Mouse (Mus musculus): ENCODE results near the gene Gkn1. TPM values are rescaled to one million over a fixed set of nuclear protein-coding genes. Genes with fewer than 3 reads are reported as not detected.

The Gkn1 gene
- total RNA-seq, 2 experiments from 2014 or later = not detected

DNA sequence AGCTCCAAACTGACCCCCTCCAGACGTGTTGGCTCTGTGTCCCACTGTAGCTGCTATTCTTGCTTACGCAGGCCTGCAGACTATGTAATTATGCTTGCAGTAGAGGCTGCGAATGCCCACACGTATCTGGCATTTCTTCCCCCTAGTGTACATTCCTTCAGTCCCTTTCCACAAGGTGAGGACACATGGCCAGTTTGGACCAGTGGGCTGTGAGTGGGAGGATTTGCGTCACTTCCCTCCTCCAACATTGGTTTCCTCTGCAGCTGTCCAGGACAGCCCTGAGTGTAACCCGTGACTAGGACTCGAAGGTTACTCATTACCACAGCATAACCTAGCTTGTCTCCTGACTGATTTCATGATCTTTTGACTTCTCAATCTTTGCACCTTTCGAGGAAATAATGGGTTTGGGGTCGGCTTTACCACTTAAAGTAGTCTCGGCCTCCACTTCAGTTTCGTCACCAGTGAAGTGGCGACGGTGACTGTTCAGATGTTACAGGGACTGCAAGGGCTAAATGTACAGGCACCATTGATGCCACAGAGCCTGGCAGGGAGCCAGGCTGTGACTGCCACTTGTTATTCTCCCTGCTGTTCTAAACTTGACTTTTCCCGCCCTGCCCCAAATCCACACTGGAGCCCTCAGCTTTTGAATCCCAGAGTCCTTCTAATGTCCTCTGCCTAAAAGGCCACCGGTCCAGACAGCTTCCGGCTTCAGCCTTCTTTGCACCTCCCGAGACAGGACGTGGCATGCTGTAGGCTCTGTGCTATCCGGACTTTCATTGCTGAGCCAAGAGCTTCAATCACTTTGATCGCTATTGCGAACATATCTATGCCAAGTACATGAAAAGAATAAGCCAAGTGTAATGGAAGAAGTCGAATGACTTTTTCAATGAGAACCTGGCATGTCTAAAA lies 22.2 kb downstream of the Gkn1 start:
- DNase-seq = no peak
- intact Hi-C loops (cut with DNase I; ENCODE audit: low total_unique reads) = loop anchor here (5.0 kb wide), 1 partner anchor 226 kb away; the partner anchor contains the start of gene D6Ertd527e

DNA sequence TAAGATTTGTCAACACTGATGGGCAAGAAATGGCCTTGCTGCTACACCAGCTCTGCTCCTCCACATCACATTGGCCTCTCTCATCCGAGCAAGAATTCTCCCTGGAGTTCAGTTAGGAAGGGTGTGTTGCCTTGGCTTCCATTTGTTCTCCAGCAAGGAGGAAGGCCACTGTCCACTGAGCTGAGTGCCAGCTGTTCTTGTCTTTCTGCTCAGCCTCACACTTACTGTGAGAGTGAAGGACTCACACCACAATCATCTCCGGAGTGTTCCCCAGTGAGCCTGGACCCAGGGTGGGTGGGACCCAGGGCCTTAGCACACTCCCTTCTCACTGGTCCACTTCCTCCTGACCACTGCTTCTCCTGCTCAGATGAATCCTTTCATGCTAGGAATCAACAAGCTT lies 23.8 kb downstream of the Gkn1 start:
- no peak for DNase-seq
- intact Hi-C loops (cut with DNase I; ENCODE audit: low total_unique reads) = loop anchor here (5.0 kb wide), 1 partner anchor 225 kb away; the partner anchor contains the start of gene D6Ertd527e

DNA sequence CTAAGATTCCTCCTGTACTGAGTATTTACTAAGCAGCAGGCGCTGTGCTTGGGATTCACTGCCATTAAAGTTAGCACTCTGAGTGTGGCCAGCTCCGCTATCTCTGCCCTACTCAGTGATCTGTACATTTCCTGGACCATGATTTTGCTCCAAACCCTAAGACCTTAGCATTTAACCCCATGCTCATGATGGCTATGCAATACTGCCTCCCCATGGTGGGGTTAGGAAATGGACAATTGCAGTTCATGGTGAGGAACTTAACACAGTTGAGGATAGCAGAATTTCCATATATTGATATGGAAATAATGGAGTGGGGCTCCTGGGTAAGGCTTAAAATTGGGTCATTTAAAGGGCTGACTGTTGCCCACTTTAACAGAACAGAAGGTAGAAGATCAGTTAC lies 27.4 kb downstream of the Gkn1 start:
- intact Hi-C loops (cut with DNase I; ENCODE audit: low total_unique reads) = no loop called here
- peak; percentile 17 for DNase-seq

DNA sequence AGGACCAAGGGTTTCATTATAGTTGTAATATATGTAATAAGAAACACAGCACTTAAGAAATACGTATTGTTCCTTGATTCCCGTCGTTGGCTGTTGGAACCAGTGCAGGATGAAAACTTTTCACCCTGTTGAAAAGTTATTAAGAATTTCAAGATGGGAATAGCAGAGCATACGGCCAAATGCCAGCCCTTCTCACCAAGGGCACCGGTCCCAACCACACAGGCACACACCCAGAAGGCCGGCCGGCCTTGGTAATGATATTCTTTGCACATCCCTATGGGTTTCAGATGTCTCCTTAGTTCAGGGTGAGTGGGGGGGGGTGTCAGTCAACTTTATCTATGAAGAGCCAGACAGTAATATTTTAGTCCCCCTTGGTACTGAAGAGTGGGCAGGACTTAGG lies 32.1 kb downstream of the Gkn1 start:
- DNase-seq = peak; percentile 58

DNA sequence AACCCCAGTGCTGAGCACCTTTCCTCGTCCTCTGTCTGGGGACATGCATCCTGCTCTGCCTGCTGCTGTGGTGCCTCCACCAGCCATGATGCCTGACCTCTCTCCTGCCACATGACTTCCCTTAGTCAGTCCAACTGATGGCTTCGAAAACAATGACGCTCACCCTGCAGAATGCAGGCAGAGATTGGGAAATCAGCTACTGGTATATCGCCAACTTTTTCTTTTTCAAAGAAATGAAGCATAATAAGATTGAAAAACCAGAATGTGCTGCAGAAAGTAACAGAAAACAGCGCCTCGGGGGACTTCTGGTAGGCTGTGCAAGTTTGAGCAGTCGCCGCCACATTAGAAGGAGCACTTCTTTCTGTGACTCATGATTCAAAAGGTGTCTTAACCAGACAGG lies 33.8 kb downstream of the Gkn1 start:
- intact Hi-C loops (cut with DNase I; ENCODE audit: low total_unique reads) = no loop called here
- peak; percentile 36 for DNase-seq

More for the DNA sequence above, 32.1 kb downstream of the Gkn1 start:
- intact Hi-C loops (cut with DNase I; ENCODE audit: low total_unique reads) = no loop called here

DNA sequence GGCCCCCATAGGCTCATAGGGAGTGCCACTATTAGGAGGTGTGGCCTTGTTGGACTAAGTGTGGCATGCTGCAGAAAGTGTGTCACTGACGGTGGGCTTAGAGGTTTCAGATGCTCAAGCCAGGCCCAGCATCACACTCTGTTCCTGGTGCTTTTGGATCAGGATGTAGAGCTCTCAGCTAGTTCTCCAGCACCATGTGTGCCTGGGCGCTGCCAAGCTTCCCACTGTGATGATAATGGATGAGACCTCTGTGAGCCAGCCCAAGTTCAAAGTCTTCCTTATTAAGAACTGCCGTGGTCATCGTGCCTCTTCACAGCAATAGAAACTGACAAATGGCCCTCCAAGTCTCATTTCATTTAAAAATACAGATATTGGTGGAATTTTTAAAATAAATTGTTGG lies 38.0 kb downstream of the Gkn1 start:
- intact Hi-C loops (cut with DNase I; ENCODE audit: low total_unique reads) = no loop called here
- DNase-seq = no peak

DNA sequence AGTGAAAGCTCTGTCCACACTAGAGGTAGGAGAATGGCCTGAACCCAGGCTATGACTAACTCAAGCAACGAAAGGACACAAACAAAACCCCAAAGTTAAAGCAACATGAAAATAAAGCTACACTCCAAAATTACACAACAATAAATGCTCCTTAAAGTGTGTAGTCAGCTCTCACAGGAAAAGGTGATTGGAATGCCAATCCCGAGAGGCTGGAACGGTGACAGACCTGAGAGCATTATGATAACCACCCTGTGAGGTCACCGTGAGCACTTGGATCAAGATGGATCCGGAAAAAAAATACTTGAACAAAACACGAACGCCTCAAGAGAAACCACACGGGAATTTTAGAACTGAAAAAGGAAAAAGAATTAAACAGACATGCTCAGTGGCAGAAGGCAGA lies 46.3 kb downstream of the Gkn1 start:
- no peak for DNase-seq
- intact Hi-C loops (cut with DNase I; ENCODE audit: low total_unique reads) = no loop called here

DNA sequence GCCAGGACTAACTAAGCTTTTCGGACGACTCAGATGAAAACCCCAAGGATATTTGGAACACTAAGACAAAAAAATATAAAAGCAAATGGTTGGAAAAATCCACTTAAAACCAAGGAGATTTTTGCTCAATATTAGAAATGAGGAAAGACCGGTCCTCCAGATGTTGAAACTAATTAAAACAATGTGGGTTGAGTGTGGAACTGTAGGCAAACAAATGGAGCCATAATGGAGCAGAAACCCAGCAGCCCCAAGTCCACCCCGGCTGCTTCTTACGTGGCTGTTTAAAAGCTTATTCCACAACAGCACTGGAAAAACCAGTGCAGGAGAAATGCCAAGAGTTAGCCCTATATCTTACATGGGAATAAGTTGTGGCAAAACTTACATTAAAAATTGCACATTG lies 48.0 kb downstream of the Gkn1 start:
- intact Hi-C loops (cut with DNase I; ENCODE audit: low total_unique reads) = no loop called here
- no peak for DNase-seq

DNA sequence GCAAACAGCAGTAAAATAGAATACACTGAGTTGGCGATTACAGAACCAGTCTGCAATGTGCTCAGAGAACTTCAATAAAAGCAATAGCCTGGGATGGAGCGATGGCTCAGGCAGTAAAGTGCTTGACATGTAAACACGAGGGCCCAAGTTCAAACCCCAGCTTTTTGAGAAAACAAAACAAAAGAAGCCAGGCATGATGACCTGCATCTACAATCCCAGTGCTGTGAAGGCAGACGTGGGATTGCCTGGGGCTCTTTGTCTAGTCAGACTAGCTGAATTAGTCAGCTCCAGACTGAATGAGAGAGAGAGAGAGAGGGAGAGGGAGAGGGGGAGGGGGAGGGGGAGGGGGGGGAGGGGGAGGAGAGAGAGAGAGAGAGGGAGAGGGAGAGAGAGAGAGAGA lies 48.8 kb downstream of the Gkn1 start:
- no peak for DNase-seq
- intact Hi-C loops (cut with DNase I; ENCODE audit: low total_unique reads) = no loop called here

Other genes starting within 250 kb of the Gkn1 start
- gene D6Ertd527e, start 246.2 kb downstream of the Gkn1 start, total RNA-seq (2021) = not detected
- gene Antxr1, start 15.1 kb downstream of the Gkn1 start, total RNA-seq (2021) = 10 to 100 TPM; 26.6 to 37.9 TPM
- not detected for gene Gkn2, start 22.4 kb upstream of the Gkn1 start, total RNA-seq (2021)
- gene Gkn3, start 38.0 kb upstream of the Gkn1 start, total RNA-seq (2021) = 1 to 10 TPM in 1 of 2 experiments, under 1 TPM in 1; 0.82 to 2.3 TPM
- not detected for gene Bmp10, start 78.1 kb upstream of the Gkn1 start, total RNA-seq (2021)
- gene Arhgap25, start 182.3 kb upstream of the Gkn1 start, total RNA-seq (2021) = 1 to 10 TPM; 2.1 to 2.9 TPM
- gene Prokr1, start 239.8 kb upstream of the Gkn1 start, total RNA-seq (2021) = 1 to 10 TPM; 2.2 to 3.6 TPM